Mouse (Mus musculus) liver, adult 2 months (tissue): ENCODE results near the gene Gtf2i.

ENCODE experiments used
- CTCF ChIP-seq: fragments of 200-500 bp; IDR thresholded peaks from 2 replicates; pipeline ENCODE4 v1.5.1; 2011; ENCODE audit warnings: low read depth, low read length, control low read depth
- POLR2A ChIP-seq: fragments of 200-500 bp; IDR thresholded peaks from 2 replicates; pipeline ENCODE4 v1.6.1; 2011; ENCODE audit warnings: low read length, control low read depth; ENCODE audit not compliant: insufficient read depth; ENCODE audit errors: extremely low read depth

DNA sequence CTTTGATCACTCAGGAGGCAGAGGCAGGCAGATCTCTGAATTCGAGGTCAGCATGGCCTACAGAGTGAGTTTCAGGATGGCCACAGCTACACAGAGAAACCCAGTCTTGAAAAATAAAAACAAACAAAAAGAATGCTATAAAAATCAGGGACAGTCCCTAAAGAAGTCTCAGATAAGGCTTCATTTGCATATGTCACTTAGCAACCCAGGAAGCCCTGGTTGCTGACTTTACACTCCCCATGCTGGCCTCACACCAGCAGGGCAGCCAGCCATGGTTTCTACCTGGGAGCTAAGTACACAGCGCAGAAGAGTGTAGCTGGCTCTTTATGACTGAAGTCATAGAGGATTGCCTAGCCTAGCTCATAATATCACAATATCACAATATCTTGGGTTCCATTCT lies 15.5 kb upstream of the Gtf2i start:
- TF ChIP-seq CTCF (no peak), POLR2A (no peak)
